Mouse (Mus musculus): Measurements from ENCODE around the gene Krt87. TPM values are rescaled to one million over a fixed set of nuclear protein-coding genes. Genes with fewer than 3 reads are reported as not detected.
A peak's percentile ranks its signal among the peaks of the same experiment; 100 is the strongest.

Krt87 gene
- polyA plus RNA-seq, 1 experiment from 2014 or later = not detected

DNA sequence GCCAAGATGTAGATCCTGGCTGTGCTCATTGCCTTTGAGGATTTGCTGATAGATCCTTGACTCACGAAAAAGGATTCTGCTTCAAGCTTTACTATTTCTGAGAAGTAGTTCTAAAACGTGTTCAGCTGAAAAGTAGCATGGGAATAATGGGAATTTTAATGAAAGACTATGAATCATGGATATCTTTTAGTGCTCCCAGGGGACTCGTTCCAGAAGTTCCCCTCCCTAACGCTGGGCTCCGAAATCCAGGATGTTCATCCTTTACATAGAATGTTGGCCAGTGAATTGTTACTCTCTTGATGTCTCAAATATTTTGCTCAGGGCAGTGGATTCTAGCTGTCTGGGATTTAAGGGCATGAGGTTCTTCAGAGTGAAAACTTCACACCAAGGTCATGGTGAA is 46.4 kb downstream of the Krt87 start:
- H3K27me3 ChIP-seq = no peaks in the 10 kb centered on the region
- DNase-seq (ENCODE audit: low read depth, low spot score) = no peak
- in situ Hi-C loops (cut with MboI; ENCODE audit: low pct_unique_long_range_greater_than_20kb) = no loop called here
- TF ChIP-seq CTCF (IDR thresholded peaks at IDR 0.05) = no peak
- CTCF ChIA-PET = no interaction called here
- POLR2A ChIA-PET = no interaction called here
- no peak for ATAC-seq

DNA sequence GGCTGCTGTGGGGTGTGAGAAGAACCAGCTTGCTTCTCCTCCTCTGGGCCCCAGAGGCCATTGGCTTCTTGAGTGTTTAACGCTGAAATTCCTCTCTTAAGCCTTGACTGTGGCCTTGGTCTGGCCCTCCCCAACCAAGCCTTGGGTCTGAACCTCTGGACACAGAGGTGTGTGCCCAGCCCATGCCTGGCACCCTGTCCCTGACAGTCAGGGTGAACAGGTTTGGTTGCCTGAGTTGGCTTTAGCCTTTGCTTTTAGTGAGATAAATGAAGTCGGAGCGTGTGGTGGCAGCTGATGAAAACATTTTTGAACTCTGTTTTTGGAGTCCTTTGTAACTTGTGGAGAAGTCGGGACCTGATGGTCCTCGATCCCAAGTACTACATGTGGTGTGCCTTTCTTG is 48.4 kb downstream of the Krt87 start:
- in situ Hi-C loops (cut with MboI; ENCODE audit: low pct_unique_long_range_greater_than_20kb) = no loop called here
- no peak for DNase-seq (ENCODE audit: low read depth, low spot score)
- ATAC-seq = no peak
- TF ChIP-seq CTCF (IDR thresholded peaks at IDR 0.05) = no peak
- CTCF ChIA-PET = interaction anchor here (4.8 kb wide), 1 partner anchor 48 kb away, joined by 72 read pairs; no protein-coding TSS in a partner anchor
- POLR2A ChIA-PET = no interaction called here
- no peaks in the 10 kb centered on the region for H3K27me3 ChIP-seq

DNA sequence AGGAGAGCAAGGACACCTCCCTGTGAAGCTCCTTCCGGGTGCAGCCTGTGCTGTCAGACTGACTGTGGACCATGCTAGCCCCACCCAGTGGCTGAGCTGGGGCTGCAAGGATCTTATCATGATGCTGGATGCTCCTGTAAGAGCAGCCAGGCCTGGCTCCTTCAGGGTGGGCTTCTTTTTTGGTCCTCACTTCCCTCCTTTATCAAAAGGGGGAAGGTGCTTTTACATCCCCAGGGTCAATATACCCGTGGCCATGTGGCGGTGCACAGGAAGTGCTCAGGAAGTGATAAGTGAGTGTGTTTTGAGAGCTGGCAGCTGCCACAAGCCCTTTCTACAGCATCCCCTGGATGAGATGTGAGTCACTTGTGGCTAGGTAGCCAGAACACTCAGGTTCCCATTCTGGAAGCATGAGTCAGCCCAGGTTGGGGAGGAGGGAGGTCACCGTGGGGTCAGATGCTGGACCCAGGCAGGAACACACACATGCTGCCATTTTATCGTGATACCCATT is 50.5 kb downstream of the Krt87 start:
- no peaks in the 10 kb centered on the region for H3K27me3 ChIP-seq
- POLR2A ChIA-PET = interaction anchor here (1.4 to 1.8 kb wide), 2 partner anchors 46 to 51 kb away, joined by 3 to 7 read pairs; no protein-coding TSS in a partner anchor
- CTCF ChIA-PET = interaction anchor here (0.9 to 4.8 kb wide), 12 partner anchors 10 to 109 kb away, joined by 3 to 72 read pairs (median 5); no protein-coding TSS in a partner anchor
- in situ Hi-C loops (cut with MboI; ENCODE audit: low pct_unique_long_range_greater_than_20kb) = loop anchor here (5.0 kb wide), 1 partner anchor 46 kb away; no protein-coding TSS in a partner anchor
- DNase-seq (ENCODE audit: low read depth, low spot score) (no peak), ATAC-seq (peak; percentile 51)
- TF ChIP-seq CTCF (IDR thresholded peaks at IDR 0.05) = no peak

DNA sequence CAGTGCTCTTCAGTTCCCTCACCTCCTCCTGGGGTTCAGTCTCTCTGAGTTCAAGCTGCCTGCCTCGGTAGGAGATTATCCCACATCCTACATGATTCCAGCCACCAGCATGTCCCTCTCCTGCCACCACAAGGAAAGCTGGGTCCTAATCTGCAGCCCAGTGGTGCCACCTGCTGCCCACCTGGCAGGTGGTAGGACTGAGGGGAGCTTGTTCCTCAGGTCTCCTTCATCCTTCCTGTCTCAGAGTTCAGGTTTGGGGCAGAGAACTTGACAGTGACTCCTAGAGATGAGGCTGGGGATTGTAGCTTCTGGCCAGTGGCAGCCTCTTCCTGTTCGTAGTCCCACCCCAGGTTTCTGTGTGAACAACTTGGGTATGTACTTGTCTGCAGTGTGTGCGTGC is 51.4 kb downstream of the Krt87 start:
- no peak for TF ChIP-seq CTCF (IDR thresholded peaks at IDR 0.05)

DNA sequence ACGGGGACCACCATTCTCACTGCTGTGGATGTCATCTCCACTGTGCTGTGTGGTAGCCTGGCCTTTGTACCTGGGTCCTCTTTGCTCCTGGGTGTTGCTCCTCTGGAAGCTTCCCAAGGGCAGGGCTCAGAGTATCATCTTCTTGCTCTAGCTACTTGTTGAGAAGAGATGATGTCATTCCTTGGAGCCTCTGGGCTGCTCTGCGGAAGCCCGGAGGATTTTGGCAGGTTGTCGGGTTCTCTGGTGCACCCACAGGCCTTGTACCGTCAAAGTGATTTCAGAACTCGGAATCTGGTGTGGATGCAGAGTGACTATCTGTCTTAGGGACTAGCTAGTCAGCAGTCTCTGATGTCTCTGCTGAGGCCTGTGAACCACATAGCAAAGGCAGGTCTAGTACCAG is 53.5 kb downstream of the Krt87 start:
- no peak for TF ChIP-seq CTCF (IDR thresholded peaks at IDR 0.05)
- CTCF ChIA-PET = interaction anchor here (0.8 kb wide), 1 partner anchor 43 kb away, joined by 5 read pairs; no protein-coding TSS in a partner anchor
- ATAC-seq (no peak), DNase-seq (ENCODE audit: low read depth, low spot score) (no peak)
- H3K27me3 ChIP-seq = no peaks in the 10 kb centered on the region
- in situ Hi-C loops (cut with MboI; ENCODE audit: low pct_unique_long_range_greater_than_20kb) = loop anchor here (5.0 kb wide), 1 partner anchor 43 kb away; no protein-coding TSS in a partner anchor
- POLR2A ChIA-PET = no interaction called here

More for the DNA sequence above, 51.4 kb downstream of the Krt87 start:
- ChIA-PET POLR2A (interaction anchor here (0.6 to 1.8 kb wide), 4 partner anchors 9 to 1026 kb away, joined by 3 to 7 read pairs (median 6); no protein-coding TSS in a partner anchor), CTCF (interaction anchor here (0.7 to 4.8 kb wide), 16 partner anchors 11 to 109 kb away, joined by 3 to 72 read pairs (median 4); no protein-coding TSS in a partner anchor)
- DNase-seq (ENCODE audit: low read depth, low spot score) (no peak), ATAC-seq (no peak)
- in situ Hi-C loops (cut with MboI; ENCODE audit: low pct_unique_long_range_greater_than_20kb) = loop anchor here (5.0 kb wide), 1 partner anchor 45 kb away; no protein-coding TSS in a partner anchor
- H3K27me3 ChIP-seq = no peaks in the 10 kb centered on the region

DNA sequence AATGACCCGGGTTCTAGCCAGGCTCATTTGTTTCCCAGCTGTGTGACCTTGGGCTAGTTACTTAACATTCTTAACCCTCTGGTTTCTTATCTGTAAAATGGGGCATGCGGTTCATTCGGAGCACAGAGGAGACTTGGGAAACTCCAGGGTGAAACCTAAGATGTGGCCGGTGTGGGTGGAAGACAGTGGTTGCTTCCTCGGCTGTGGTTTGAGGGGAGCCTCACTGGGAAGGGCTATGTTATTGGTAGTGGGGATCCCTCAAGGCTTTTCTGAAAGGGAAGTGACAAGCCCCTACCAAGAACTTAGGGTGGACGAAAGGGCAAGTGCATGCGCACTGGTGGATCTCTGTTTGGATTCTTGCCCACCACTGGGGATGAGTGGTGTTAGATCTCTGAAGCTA is 54.0 kb downstream of the Krt87 start:
- no peak for TF ChIP-seq CTCF (IDR thresholded peaks at IDR 0.05)
- POLR2A ChIA-PET = no interaction called here
- ATAC-seq (no peak), DNase-seq (ENCODE audit: low read depth, low spot score) (no peak)
- CTCF ChIA-PET = interaction anchor here (0.8 kb wide), 1 partner anchor 43 kb away, joined by 5 read pairs; no protein-coding TSS in a partner anchor
- in situ Hi-C loops (cut with MboI; ENCODE audit: low pct_unique_long_range_greater_than_20kb) = loop anchor here (5.0 kb wide), 1 partner anchor 42 kb away; no protein-coding TSS in a partner anchor
- no peaks in the 10 kb centered on the region for H3K27me3 ChIP-seq

DNA sequence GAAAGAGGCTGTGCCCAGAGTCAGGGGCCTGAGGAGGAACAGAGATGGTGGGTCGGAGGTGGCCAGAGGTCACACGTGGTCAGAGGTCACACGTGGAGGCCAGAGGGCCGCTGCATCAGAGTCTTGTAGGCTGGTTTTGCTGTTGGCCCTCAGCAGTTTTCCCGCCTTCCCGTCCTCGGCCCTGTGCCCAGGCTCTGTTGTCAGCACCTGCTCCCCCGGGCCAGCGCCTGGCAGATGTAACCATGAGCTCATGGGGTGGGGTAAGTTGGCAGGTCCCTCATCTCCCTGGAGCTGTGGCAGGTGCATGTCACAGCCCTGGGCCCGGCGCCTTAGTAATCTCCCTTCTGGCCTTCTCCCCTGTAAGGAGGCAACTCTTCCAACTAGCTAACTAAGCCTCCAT is 55.8 kb downstream of the Krt87 start:
- DNase-seq (ENCODE audit: low read depth, low spot score) = no peak
- CTCF ChIA-PET = interaction anchor here (1.2 kb wide), 1 partner anchor 14 kb away, joined by 3 read pairs; no protein-coding TSS in a partner anchor

DNA sequence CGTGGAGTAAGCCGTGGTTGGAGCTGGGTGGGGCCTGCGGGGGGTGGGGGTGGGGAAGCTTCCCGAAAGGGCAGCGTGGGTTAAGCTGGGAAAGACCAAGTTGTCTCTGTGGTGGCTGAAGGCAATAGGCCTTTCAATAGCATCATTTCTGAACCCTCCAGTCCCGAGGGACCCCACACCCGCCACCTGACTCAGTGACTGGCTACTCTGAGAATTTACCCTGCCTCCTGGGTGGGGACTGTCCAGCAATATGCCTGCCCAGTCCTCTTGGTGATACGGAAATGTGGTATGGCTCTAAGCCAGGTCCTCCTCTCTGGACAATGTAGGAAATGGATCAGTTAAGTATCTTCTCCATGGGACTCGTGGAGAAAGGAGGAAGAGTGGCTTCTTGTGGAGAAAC is 56.8 kb downstream of the Krt87 start:
- no peak for ATAC-seq
- in situ Hi-C loops (cut with MboI; ENCODE audit: low pct_unique_long_range_greater_than_20kb) = no loop called here
- H3K27me3 ChIP-seq = no peaks in the 10 kb centered on the region
- DNase-seq (ENCODE audit: low read depth, low spot score) = no peak
- TF ChIP-seq CTCF (IDR thresholded peaks at IDR 0.05) = no peak
- ChIA-PET CTCF (interaction anchor here (1.2 to 1.4 kb wide), 2 partner anchors 12 to 40 kb away, joined by 3 to 4 read pairs; no protein-coding TSS in a partner anchor), POLR2A (no interaction called here)

More for the DNA sequence above, 55.8 kb downstream of the Krt87 start:
- no peak for ATAC-seq
- no peak for TF ChIP-seq CTCF (IDR thresholded peaks at IDR 0.05)
- no peaks in the 10 kb centered on the region for H3K27me3 ChIP-seq
- POLR2A ChIA-PET = no interaction called here
- in situ Hi-C loops (cut with MboI; ENCODE audit: low pct_unique_long_range_greater_than_20kb) = no loop called here

Other genes with a start within 250 kb of the Krt87 start
- gene Grasp, start 214.6 kb downstream of the Krt87 start, polyA plus RNA-seq (2021) = 6.8 TPM
- gene Nr4a1, start 184.5 kb downstream of the Krt87 start, polyA plus RNA-seq (2021) = 2.2 TPM
- gene Atg101, start 154.5 kb downstream of the Krt87 start, polyA plus RNA-seq (2021) = 48.6 TPM
- gene 6030408B16Rik, start 145.6 kb downstream of the Krt87 start, polyA plus RNA-seq (2021) = not detected
- 16.7 TPM for gene Krt80, start 68.6 kb downstream of the Krt87 start, polyA plus RNA-seq (2021)
- 5.1 TPM for gene Krt7, start 27.8 kb downstream of the Krt87 start, polyA plus RNA-seq (2021)
- not detected for gene Krt88, start 8.9 kb upstream of the Krt87 start, polyA plus RNA-seq (2021)
- not detected for gene Krt81, start 24.9 kb upstream of the Krt87 start, polyA plus RNA-seq (2021)
- not detected for gene Krt86, start 34.7 kb upstream of the Krt87 start, polyA plus RNA-seq (2021)
- gene Krt83, start 52.7 kb upstream of the Krt87 start, polyA plus RNA-seq (2021) = not detected
- not detected for gene Gm49425, start 78.5 kb upstream of the Krt87 start, polyA plus RNA-seq (2021)
- not detected for gene Krt84, start 94.0 kb upstream of the Krt87 start, polyA plus RNA-seq (2021)
- not detected for gene Krt82, start 111.9 kb upstream of the Krt87 start, polyA plus RNA-seq (2021)
- gene Krt90, start 124.1 kb upstream of the Krt87 start, polyA plus RNA-seq (2021) = 0.27 TPM
- not detected for gene Krt75, start 135.1 kb upstream of the Krt87 start, polyA plus RNA-seq (2021)
- gene Gm5414, start 189.4 kb upstream of the Krt87 start, polyA plus RNA-seq (2021) = not detected
- not detected for gene Gm5478, start 208.6 kb upstream of the Krt87 start, polyA plus RNA-seq (2021)
- not detected for gene Krt6b, start 241.5 kb upstream of the Krt87 start, polyA plus RNA-seq (2021)